Mouse (Mus musculus): ENCODE results near the gene 4931429L15Rik.

Gene 4931429L15Rik

DNA sequence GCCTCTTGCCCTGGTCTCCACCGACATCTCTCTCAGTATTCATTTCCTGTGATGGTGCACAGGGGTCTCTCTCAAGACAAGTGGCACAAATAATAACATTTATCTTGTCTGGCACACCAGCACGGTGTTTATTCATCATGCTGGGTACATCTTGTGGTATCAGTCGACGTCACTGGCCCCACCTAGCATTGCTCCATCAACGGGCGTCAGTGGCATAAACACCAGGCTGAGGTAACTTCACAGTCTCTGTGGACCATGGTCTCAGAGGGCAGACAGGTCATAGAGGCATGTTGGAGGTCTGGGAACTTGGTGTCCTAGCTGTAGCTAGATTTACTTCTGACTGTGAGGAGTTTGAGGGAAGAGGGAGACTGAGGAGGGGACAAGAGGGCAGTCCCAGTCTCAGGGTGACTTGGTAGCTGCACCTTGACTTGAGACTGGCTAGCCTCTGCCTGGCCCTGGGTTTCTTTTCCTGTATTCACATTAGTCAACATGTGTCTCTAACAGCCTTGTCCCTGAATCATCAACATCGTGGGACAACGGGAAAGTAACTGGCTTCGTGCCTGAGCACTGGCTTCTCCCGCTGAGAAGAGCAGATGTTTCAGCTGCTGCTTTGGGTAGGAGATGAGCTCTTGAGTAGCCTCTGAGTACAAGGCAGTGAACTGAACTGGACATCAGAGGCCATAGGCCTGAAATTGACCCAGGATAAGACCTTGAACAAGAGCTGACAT is 63.0 kb downstream of the 4931429L15Rik start:
- no peak for DNase-seq

GRCm38 (mm10) chr9:46256177-46256576 is 63.6 kb downstream of the 4931429L15Rik start:
- no peak for DNase-seq

All from heart, adult 11 months (tissue).